Mouse (Mus musculus) MEL (cell line): ENCODE measurements around the gene Fcgr1.

ENCODE experiments used
- BHLHE40 ChIP-seq: IDR thresholded peaks from 2 replicates; pipeline ENCODE4 v1.6.1; 2012; ENCODE audit warnings: low read depth, mild to moderate bottlenecking, inconsistent platforms, low read length, improper control_type of control experiment, borderline replicate concordance
- CTCF ChIP-seq, 3 experiments: IDR thresholded peaks in 2 of 3; conservative IDR thresholded peaks in 1 of 3; 2 replicates each; pipeline ENCODE4 v1.5.1; 2011 to 2012; ENCODE audit warnings: low read length in 3 of 3, low read depth in 2 of 3, mild to moderate bottlenecking in 2 of 3, improper control_type of control experiment in 1 of 3, inconsistent platforms in 1 of 3, mixed read lengths in 1 of 3, moderate library complexity in 1 of 3; ENCODE audit not compliant: control insufficient read depth in 1 of 3, insufficient read depth in 1 of 3, poor library complexity in 1 of 3, severe bottlenecking in 1 of 3
- E2F4 ChIP-seq: IDR thresholded peaks from 2 replicates; pipeline ENCODE4 v1.6.1; 2011; ENCODE audit warnings: low read depth, low read length, improper control_type of control experiment, borderline replicate concordance
- ELF1 ChIP-seq: IDR thresholded peaks from 2 replicates; pipeline ENCODE4 v1.6.1; 2014; ENCODE audit warnings: low read depth, mild to moderate bottlenecking, inconsistent platforms, low read length, improper control_type of control experiment, moderate library complexity
- EP300 ChIP-seq, 2 experiments: IDR thresholded peaks; 2 replicates each; pipeline ENCODE4 v1.6.1; 2011; ENCODE audit warnings: improper control_type of control experiment in 2 of 2, low read length in 2 of 2, low read depth in 1 of 2, mild to moderate bottlenecking in 1 of 2
- ETS1 ChIP-seq: IDR thresholded peaks from 2 replicates; pipeline ENCODE4 v1.6.1; 2012; ENCODE audit warnings: low read depth, mild to moderate bottlenecking, inconsistent platforms, low read length, improper control_type of control experiment, moderate library complexity
- GATA1 ChIP-seq: IDR thresholded peaks from 2 replicates; pipeline ENCODE4 v1.6.1; 2011; ENCODE audit warnings: low read depth, low read length, improper control_type of control experiment
- MAFK ChIP-seq: IDR thresholded peaks from 2 replicates; pipeline ENCODE4 v1.6.1; 2011; ENCODE audit warnings: low read depth, mild to moderate bottlenecking, low read length, improper control_type of control experiment, borderline replicate concordance
- MAZ ChIP-seq: IDR thresholded peaks from 2 replicates; pipeline ENCODE4 v1.6.1; 2012; ENCODE audit warnings: low read depth, mild to moderate bottlenecking, inconsistent platforms, low read length, improper control_type of control experiment
- NRF1 ChIP-seq: IDR thresholded peaks from 2 replicates; pipeline ENCODE4 v1.6.1; 2014; ENCODE audit warnings: low read depth, mild to moderate bottlenecking, inconsistent platforms, low read length, improper control_type of control experiment, moderate library complexity; ENCODE audit not compliant: poor library complexity, insufficient read depth, severe bottlenecking
- POLR2A ChIP-seq, 2 experiments: IDR thresholded peaks; 2 replicates each; pipeline ENCODE4 v1.6.1; 2011 to 2012; ENCODE audit warnings: low read length in 2 of 2, mild to moderate bottlenecking in 2 of 2, control low read depth in 1 of 2, improper control_type of control experiment in 1 of 2, low read depth in 1 of 2, moderate library complexity in 1 of 2; ENCODE audit not compliant: control insufficient read depth in 1 of 2, insufficient read depth in 1 of 2, poor library complexity in 1 of 2
- POLR2AphosphoS2 ChIP-seq: IDR thresholded peaks from 2 replicates; pipeline ENCODE4 v1.6.1; 2011; ENCODE audit warnings: low read length, improper control_type of control experiment
- USF2 ChIP-seq, 2 experiments: IDR thresholded peaks; 2 replicates each; pipeline ENCODE4 v1.6.1; 2011 to 2012; ENCODE audit warnings: improper control_type of control experiment in 2 of 2, low read length in 2 of 2, borderline replicate concordance in 1 of 2, inconsistent platforms in 1 of 2, low read depth in 1 of 2, mild to moderate bottlenecking in 1 of 2; ENCODE audit not compliant: insufficient read depth in 1 of 2
- ZMIZ1 ChIP-seq: IDR thresholded peaks from 2 replicates; pipeline ENCODE4 v1.6.1; 2012; ENCODE audit warnings: low read depth, mild to moderate bottlenecking, inconsistent platforms, low read length, improper control_type of control experiment, moderate library complexity

GRCm38 (mm10) chr3:96292641-96293040 is 1.1 kb downstream of the Fcgr1 start:
- no peak for TF ChIP-seq BHLHE40
- TF ChIP-seq EP300 (IDR thresholded peaks at IDR 0.05; ENCODE audit: low read depth in 1 of 2, low read length in 2 of 2) = no peak
- no peak for TF ChIP-seq MAFK
- TF ChIP-seq ELF1 = no peak
- TF ChIP-seq CTCF (IDR thresholded peaks at IDR 0.05 in 2 of 3, conservative IDR thresholded peaks at IDR 0.05 in 1 of 3; ENCODE audit: control insufficient read depth in 1 of 3, insufficient read depth in 1 of 3, low read depth in 2 of 3, low read length in 3 of 3, poor library complexity in 1 of 3, severe bottlenecking in 1 of 3) = no peak
- no peak for TF ChIP-seq POLR2A (IDR thresholded peaks at IDR 0.05; ENCODE audit: control insufficient read depth in 1 of 2, insufficient read depth in 1 of 2, low read depth in 1 of 2, low read length in 2 of 2, poor library complexity in 1 of 2)
- TF ChIP-seq GATA1 = no peak
- no peak for TF ChIP-seq MAZ
- no peak for TF ChIP-seq USF2 (IDR thresholded peaks at IDR 0.05; ENCODE audit: borderline replicate concordance in 1 of 2, insufficient read depth in 1 of 2, low read depth in 1 of 2, low read length in 2 of 2)
- TF ChIP-seq E2F4 = no peak
- no peak for TF ChIP-seq ETS1
- TF ChIP-seq NRF1 = no peak
- TF ChIP-seq ZMIZ1 = no peak
- no peak for TF ChIP-seq POLR2AphosphoS2
